Mouse (Mus musculus): ENCODE measurements around the gene BC005624.

Gene BC005624

DNA sequence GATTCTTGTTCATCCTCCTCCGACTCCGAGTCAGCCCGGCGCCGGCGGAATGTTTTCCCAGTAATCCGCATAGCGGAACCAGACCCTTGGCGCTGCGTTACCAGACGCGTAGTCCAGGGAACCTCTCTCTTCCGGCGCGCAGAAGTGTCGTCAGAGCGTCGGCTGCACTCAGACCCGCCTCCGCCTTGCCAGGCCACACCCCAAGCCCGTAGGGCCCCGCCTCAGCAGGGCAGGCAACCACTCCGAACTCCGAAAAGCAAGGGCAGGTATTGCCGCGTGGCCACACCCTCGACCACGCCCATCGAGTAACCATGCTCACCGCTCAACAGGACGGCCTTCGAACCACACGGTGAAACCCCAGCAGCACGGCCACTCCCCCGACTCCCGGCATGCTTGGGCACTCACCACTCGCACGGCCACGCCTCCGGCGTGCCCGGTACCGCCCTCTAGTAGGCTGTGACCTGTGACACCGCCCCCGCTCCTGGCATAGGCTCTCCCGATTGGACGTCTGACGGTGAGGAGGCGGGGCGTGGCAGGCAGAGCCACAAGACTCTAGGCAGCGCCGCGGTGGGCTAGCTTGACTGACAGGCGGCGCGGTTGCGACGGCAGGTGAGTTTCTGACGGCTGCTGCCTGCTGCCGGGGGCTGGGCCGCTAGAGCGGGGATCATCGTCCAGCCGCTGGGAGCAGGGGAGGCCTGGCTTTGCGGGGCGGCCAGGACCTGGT lies at the start of gene BC005624, which contains the start of gene Usp20:
BC005624 (minus strand) TSS at position 412 of the 724 bp plus-strand sequence.
Usp20 (plus strand) TSS at position 490 of the 724 bp plus-strand sequence.
- peak; percentile 99 for DNase-seq

DNA sequence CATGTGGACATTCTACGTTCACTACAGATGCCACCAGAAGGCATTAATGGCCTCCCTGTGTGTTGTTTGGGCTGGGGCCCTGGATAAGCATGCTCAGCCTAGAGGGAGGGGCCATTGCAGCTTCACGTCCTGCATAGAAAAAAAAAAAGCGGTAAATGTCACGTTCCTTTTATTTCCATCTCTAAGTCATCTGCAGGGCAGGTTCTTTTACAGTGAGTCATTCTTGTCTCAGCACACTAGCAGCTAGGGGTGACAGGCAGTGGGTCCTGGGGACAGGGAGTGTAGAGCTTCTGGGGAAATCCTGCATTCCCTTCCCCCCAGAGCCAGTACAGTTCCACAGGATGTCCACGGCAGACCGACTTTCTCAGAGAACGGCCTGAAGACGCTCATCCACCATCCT lies 44.6 kb upstream of the BC005624 start:
- no peak for DNase-seq

DNA sequence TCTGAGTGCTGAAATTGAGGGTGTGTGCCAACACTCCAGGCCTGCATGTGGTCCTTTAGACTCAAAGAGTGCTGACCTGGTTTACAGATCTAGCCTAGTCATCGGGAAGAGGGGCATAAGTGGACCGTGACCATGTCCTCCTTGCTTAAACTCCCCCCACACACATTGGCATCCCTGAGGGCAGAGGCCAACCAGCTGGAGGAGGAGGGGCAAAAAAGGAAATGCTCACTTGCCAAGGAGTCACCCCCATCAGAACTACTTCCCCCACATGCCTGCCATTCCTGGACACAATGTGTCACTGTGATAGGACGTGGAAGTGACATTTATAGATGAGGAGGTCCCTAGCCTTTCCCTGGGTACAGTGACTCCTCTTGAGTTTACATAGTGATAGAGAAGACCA lies 43.5 kb upstream of the BC005624 start:
- no peak for DNase-seq

DNA sequence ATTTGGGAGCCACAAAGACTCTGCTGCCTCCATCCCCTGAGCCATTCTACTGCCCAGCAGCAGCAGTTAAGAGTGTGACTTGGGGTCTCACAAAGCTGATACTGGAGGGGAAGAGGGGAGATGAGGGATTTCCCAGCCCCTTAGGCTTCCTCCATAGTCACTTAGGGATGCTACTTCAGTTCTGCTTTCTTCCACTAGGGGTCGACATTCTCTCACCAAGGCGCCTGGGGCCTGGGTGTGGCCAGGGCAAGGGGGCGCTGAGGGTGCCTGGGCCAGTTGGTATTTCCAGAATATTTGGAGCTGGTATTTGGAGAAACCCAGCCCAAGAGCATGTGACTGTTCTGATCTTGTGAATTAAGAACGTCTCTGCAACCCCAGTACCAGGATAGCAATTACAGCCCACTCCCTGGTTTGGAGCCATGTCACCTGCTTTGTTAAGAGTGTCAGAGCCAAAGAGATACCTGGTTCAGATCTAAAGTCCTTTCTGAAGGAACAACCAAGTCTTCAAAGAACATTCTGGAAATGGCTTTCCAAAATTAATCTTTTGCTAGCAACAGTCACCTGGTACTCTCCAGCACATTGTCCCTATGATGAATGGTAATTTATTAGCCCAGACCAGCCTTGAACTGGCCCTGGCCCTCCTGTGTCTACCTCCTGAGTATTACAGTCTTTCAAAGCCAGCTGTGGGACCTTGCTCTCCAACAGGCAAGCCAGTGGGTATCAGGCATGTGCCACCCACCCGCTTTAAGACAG lies 42.8 kb upstream of the BC005624 start:
- peak; percentile 55 for DNase-seq

DNA sequence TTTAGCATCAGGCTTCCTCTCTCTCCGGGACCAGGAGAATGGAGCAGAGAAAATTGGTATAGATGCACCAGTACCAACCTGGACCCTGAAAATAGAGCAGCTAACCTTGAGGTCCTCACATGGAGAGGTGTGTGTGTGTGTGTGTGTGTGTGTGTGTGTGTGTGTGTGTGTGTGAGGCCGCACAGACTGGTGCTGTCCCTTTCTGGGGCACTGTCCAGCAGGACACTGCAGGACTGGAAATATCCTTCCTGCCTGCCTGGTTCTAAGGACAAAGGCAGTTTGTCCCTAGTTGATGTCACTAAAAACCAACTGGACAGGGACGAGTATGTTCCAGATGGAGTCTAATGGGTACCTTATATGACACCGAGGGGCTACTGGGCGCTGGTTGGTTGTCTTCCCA lies 41.9 kb upstream of the BC005624 start:
- no peak for DNase-seq

DNA sequence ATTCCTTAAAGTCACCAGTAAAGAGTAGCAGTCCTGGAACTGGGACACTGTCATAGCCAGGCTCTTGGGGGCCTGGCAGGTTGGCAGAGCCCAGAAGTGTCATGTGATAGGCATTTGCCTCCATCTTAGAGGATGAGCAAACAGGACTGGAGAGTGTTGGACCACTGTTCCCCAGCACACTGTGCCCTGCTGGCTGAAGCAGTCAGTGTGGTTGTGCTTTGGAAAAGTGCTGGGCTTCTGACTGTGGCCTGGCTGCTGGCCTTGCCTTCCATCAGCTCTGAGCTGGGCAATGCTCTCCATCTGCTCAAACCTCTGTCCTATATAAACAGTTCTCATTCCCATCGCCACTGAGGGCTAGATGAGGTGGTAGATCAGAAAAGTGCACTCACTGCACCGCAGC lies 38.2 kb upstream of the BC005624 start:
- no peak for DNase-seq

DNA sequence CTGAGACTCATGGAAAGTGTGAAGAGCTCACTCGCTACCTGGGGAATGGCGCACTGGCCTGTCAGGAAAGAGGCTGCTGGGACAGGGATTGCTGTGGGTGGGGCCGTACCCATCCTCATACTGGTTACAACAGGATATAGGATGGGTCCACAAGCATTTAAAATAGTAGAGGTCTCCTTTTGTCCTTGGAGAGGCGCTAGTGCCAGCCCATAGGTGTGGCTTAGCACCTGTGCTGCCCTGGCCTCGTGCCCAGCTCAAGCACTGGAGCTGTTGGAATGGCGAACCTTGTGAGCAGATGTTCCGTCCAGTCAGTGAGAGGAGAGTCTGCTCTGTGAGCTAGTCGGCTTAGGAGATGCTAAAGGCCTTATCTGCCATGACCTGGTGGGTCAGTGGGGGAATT lies 37.0 kb upstream of the BC005624 start:
- no peak for DNase-seq

DNA sequence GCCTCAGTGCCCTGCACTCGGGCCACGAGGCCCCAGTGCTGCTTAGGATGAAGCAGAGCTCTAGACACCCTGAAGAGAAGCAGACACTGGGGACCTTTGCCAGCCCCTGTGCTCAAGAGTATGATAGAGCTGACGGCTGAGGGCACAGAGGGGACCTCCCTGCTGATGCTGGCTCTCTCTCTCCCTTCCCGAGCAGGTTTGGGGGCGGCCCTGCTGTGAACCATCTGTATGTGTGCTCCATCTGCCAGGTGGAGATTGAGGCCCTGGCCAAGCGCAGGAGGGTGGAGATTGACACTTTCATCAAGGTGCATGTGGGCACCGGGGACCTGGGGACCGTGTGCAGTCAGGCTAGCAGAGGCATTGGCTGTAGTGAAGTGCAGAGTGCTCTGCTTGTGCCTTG lies 36.5 kb upstream of the BC005624 start:
- DNase-seq, result no peak

DNA sequence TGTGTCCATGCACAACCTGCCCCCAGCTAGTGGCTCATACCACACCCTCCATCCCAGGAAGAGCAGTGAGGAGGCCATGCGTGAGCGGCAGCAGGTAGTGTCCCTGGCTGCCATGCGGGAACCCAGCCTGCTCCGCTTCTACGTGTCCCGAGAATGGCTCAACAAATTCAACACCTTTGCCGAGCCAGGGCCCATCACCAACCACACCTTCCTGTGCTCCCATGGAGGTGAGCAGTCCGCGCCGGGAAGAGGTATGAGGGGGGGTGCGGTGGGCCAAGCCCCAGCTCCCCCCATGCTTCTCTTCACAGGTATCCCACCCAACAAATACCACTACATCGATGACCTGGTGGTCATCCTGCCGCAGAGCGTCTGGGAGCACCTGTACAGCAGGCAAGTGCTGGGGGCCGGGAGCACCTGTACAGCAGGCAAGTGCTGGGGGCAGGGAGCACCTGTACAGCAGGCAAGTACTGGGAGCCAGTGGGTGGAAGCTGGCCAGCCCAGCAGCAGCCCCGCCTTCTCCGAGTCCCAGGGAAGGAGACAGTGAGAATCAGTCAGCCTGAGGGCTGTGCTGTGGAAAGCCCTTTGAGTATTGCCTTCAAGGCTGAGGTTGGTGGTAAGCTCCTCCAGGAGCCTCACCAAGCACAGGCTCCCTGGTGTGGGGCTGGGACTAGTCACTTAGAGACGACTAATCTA lies 35.8 kb upstream of the BC005624 start:
- DNase-seq, result no peak

DNA sequence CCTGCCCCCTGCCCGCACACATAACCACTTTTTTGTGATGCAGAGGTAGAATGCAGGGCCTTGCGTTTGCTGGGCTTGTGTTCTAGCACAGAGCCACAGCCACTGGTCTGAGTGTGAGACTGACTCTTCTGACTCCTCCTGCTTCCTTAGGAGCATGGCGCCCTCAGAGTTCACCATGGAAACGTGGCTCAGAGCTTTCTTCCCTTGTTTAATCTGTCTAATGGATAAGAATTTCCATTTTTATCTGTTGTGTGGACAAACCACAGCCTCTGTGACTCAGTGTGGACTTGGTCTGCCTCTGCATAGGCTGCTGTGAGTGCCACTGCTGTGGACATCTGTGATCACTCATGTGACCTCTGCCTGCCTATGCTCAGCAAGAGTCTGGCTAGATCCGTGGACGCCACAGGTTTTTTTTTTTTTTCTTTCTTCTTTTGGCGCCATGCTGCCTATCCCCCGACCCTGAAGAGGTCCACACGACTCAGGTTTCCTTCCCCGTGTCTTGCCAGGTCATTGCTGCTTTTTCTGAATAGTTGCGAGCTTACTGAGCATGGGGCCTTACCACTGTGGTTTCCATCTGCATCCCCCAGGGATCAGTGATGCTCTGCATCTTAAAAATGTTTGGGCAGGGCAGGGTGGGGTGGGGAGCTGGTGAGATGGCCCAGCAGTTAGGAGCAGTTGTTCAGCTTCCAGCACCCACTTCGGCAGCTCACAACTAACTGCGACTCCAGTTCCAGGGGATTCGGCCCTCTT lies 31.5 kb upstream of the BC005624 start:
- DNase-seq, result no peak

DNA sequence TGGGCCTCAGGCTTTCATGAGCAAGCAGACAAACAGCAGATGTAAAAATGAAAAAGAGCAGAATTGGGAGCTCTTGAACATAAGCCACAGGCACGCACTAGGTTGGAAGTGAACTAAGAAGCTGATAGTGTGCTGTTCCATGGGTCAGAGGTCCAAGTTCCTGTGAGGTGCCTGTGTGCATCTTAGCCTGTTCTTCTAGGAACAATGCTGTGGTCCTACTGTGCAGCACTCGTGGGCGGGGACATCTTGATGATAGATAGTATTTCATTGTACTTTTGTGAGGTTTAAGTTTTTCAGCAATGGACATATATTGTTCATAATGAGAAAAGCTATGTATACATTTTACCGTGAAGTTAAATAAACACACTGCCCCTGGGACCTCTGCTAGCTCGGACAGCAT lies 25.2 kb upstream of the BC005624 start:
- no peak for DNase-seq

DNA sequence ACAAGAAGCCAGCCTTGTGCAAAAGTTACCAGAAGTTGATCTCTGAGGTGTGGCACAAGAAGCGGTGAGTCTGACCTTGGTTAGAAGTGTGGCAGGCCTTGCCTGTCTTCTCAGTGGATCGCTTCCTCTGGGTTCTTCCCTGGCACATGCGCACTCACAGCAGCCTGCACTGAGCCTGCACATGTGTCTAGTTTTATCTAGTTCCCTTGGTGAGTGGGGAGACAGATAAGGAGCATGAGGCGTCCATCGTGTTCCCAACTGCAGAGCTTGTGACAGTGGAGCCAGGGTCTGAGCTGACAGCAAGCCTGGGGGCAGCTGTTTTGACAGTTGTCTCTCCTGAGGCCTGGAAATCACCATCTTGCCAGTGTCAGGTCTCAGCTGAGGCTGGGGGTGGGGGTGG lies 24.4 kb upstream of the BC005624 start:
- DNase-seq, result no peak

DNA sequence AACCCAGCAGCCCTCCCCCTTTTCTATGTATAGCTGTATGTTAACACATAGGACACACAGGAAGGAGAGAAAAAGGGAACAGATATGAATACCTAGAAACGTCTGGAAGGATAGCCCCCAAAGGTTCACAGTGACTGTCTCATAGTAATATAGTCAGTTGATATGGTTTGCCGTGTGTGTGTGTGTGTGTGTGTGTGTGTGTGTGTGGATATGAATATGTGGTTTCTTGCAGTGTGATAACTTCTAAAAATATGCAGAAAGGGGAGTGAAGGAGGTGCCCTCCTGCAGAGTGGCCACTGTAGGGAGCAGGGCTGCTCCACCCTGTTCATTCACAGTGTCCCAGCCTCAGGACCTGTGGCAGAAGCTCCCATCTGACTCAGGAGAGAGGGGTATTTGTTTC lies 23.5 kb upstream of the BC005624 start:
- DNase-seq, result no peak

DNA sequence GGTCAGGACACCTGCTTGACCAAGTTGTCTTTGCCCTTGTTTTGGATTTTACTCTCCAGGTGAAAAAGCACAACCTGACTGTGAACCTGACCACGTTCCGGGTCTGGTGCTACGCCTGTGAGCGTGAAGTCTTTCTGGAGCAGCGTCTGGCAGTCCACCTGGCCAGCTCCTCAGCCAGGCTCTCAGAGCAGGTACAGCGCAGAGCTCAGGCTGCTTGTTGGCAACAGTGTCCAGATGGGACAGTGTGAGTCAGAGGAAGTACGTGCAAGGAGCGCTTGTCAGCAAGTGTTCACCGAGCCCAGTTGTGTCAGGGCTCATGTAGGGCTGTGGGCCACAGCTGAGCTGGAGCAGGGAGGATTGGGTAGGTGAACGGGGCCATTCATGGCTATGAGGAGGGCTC lies 20.9 kb upstream of the BC005624 start:
- DNase-seq, result peak; percentile 32

DNA sequence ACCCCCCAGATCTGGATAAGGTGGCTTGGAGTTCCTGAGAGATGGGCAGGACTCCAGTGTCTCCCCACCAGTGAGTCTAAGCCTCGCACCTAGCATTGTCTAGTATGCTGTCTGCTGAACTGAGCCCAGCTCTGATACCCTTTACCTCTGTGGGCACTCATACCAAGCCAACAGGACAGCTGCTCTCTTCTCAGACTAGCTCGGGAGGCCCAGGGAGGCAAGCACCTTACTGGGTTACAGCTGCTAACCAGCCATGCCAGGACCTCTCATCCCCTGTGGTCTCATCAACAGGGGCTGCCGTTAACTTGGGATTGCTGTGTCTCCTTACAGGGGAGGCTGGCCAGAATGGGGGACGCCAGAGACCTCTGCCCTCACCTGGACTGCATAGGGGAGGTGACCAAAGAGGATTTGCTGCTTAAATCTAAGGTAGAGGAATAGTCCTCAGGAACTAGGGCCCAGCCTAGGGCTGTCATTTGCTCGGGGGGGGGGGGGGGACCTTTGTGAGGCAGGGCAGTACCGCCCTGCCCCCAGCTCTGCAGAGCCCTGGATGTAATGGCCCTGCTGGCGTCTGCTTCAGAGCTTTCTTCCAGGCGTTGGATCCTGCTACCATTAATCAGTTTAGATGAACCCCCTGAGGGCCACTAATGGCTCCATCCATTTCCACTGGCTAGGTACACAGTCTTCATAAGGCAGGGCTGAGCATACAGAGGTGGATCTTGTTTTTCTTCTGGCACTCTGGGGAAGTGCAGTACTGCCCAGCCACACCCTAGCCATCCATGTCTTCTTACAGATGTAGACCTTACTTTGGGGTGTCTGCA lies 16.7 kb upstream of the BC005624 start:
- DNase-seq, result no peak

DNA sequence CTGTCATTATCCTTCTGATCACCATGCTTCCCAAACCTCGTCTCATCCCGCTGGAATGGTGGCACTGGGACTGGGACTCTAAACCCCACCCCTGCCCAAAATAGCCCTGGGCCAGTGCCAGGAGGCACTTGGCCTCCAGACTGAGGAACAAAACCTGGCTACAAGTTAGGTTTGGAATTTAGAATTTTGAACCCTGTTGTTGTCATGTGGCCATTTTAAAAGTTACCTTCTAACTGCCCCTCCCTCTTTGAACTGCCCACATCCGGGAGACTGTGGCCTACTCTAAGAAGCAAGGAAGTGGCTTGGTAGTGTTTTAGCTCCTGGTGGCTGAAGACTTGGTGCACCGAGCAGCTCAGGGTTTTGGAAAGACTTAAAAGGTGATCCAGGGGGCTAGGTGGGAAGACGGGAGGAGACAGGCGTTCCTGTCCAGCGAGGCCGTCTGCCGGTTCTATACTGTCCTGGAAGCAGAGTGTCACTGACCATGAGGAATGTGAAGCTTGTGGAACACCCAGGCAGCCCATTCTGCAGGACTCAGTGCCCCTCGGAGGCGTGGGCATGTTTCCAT lies 13.5 kb upstream of the BC005624 start:
- DNase-seq, result no peak

DNA sequence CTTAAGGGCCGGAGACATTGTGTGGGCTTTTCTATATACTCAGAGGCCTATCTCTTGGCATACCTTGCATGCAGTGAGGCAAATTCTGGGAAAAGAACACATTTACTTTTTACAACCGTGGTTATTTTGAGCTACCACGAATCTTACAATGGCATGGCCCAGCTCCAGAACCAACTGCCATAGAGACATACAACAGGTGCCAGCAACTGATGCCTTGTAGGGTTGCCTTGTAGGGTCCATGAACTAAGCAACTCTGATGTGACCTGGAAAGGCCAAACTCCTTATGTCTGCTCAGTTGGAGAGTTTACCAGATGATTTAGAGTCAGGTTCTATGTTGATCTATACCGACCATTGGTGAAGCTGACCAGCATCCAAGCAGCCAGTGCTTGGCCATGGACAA lies 12.9 kb upstream of the BC005624 start:
- no peak for DNase-seq

DNA sequence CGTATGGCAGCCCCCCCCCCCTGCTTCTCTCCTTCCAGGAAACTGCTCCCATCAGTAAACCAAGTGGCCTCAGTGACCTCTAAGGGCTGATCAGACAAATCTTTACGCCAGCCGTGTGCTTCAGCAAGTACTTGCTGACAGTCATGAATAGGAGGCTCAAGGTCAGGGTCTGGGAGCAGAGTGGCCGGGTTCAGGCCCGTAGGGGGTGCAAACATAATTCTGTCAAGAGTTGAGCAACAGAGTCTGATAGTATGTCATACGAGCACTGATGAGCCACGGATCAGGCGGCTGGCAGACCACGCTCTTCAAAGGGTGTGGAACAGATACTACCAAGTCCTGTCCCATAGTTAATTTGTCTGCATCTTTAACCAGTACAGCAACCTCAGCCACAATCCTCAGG lies 8.2 kb upstream of the BC005624 start:
- DNase-seq, result no peak

DNA sequence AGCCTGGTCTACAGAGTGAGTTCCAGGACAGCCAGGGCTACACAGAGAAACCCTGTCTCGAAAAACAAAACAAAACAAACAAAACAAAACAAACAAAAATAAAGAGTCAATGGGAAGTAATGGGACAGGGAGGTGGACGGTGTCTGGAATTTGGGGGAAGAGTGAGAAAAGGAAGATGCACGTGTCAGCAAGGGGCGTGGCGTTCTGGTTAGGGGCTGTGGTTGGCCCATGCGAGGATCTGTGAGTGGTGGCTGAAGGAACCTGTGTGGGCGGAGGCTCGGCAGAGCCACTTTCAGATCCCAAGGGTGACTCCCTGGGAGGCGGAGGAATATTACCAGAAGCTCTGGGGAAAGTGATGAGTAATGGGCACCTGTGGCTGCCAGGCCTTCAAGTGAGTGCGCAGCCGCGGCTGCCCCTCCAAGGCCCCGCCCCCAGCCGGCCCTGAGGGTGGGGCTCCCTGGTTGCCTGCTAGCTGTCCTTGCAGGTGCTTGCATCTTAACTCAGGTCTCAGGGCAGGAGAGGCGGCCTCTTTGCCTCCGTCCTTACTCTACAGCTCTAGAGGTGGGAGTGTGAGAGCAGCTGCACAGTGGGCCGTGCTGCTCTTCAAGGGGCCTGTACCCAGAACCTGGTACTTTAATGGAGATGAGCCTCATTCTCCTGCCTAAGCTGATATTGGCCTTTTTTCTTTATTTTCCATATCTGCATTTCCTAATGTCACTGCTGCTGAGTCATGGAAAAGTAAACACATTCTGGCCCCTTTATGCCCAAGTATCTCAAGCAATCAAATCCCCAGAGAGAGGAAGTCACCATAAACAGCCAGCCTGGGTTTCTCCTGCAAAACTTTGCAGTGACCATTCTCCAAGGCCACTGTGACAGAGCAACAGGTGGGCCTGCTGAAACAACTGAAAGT lies 3.4 kb upstream of the BC005624 start:
- DNase-seq, result peak; percentile 51

DNA sequence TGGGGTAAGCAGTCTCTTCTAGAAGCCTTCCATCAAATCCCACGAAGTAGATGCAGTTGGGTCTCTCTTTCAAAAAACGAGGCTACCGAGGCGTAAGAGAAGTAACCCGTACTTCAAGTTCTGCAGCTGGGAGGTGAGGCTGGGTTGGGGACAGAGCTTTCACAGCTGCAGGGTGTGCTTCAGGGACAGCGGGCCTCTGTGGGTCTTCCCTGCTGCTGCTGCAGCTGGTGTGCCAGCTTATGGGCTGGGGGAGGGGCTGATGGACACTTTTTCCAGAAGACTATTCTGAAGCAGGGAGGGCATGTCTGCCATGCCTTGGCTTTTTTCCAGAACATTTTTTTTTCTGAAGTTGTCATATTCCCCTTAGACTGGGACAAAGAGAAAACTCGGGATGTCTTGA lies 1.0 kb upstream of the BC005624 start:
- no peak for DNase-seq
